Mouse (Mus musculus): ENCODE data around the gene Gm12216. TPM values are rescaled to one million over a fixed set of nuclear protein-coding genes. Genes with fewer than 3 reads are reported as not detected.
"Not testable (repeated sequence)": the region's sequence is repeated elsewhere in the genome, so short reads cannot be mapped to it uniquely, and the experiment has no call there.

The Gm12216 gene
- 0.19 and 0.27 TPM in 2 replicates for polyA plus RNA-seq (2016; fragmentation: Nextera tagmentation; extraction: Ambion mirVana)

DNA sequence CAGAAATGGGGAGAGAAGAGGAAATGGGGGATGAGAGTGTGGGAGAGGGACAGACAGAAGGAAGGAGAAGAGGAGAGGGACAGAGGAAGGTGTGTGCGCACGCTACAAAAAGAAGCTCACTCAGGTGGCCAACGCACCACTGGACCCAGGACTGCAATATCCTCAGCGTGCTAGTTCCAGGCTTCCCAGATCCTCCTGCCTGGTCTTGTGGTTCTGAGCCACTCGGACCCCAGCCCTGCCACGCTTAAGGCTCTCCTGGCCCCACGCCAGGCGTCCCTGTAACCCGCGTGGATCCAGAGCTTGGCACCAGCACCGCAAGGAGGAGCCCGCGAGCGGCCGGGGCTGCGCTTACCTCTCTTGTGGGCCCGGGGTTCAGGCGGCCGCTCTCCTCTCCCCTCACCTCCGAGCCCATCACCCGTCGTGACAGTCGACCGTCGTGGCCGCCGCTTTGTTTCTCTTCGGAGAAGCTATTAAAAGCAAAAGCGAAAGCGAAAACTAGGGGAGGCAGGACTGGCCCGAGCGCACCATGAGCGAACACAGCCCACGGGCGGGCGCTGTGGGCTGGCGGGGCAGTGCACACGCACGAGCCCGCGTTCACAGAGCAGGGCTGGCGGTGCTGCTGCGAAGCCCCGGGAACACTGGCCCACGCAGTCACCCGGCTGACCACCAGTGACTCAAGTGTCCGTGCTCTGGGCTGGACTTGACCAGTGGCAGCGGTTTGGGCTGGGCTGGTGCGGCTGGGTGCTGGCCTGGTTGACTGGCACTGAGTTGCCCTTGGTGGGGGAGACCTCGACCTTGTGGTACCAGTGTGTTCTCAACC, at the start of gene Gm12216:
Gene Gm12216, minus strand, starts transcription at position 496 of the 820 bp plus-strand sequence.
- WGBS: 9% methylated on average over 46 of the region's 50 CpGs
- H3K27ac ChIP-seq (ENCODE audit: poor library complexity, severe bottlenecking); H3K36me3 ChIP-seq; H3K9me3 ChIP-seq (replicated peaks); H3K4me1 ChIP-seq (replicated peaks): not testable (repeated sequence)
- Histone ChIP-seq H3K27me3 (replicated peaks) (peaks cover 13% of the 10 kb centered on the region), H3K9ac (peak within 1 kb of the TSS; percentile 79), H3K4me2 (peak within 1 kb of the TSS; percentile 93), H3K4me3 (peak within 1 kb of the TSS; percentile 64)
- peak; percentile 67 for ATAC-seq (ENCODE audit: insufficient number of reproducible peaks, low FRiP score)

- no peak overlapping the region for H3K4me2 ChIP-seq
- no peak for ATAC-seq (ENCODE audit: insufficient number of reproducible peaks, low FRiP score)
- no peak overlapping the region for H3K4me3 ChIP-seq
- H3K9ac ChIP-seq: no peak overlapping the region
- WGBS: 79% methylated on average over 8 of the region's 8 CpGs
- peaks cover 9% of the 10 kb centered on the region for H3K4me1 ChIP-seq (replicated peaks)
- H3K27ac ChIP-seq (ENCODE audit: poor library complexity, severe bottlenecking): no peak overlapping the region
- H3K36me3 ChIP-seq: no peaks in the 10 kb centered on the region
- no peaks in the 10 kb centered on the region for H3K27me3 ChIP-seq (replicated peaks)
- no peaks in the 10 kb centered on the region for H3K9me3 ChIP-seq (replicated peaks)
Observed at GRCm38 (mm10) chr11:53908686-53909085, 49.6 kb upstream of the Gm12216 start.

DNA sequence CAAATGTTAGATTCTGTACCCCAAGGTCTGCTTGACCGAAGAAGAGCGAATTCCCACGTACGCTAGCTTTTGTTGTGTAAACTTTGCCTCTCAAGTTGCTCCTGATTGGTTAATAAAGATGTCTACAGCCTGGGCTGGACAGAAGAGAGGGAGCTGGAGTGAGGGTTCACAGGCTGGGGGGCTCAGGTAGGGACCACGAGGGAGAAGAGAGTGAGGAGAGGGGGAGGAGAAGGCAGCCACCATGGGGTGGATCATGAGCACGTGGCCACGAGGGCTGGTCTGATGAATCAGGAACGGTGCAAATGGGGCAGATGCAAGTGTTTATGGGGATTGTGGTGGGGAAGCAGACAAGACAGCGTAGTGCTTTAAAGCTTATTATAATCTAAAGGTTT, 45.5 kb upstream of the Gm12216 start:
- Histone ChIP-seq H3K36me3 (no peaks in the 10 kb centered on the region), H3K27me3 (replicated peaks) (no peaks in the 10 kb centered on the region), H3K4me1 (replicated peaks) (peaks cover 12% of the 10 kb centered on the region), H3K27ac (ENCODE audit: poor library complexity, severe bottlenecking) (no peak overlapping the region), H3K9me3 (replicated peaks) (no peaks in the 10 kb centered on the region; the same call in 1 of the 2 replicates), H3K4me2 (no peak overlapping the region), H3K9ac (no peak overlapping the region), H3K4me3 (no peak overlapping the region)
- no peak for ATAC-seq (ENCODE audit: insufficient number of reproducible peaks, low FRiP score)
- WGBS: 79% methylated on average over 9 of the region's 9 CpGs

- peaks cover 12% of the 10 kb centered on the region for H3K4me1 ChIP-seq (replicated peaks)
- H3K4me2 ChIP-seq: peak overlapping the region; percentile 11; the same call in 1 of the 2 replicates
- H3K9me3 ChIP-seq (replicated peaks): no peaks in the 10 kb centered on the region; the same call in 1 of the 2 replicates
- WGBS: 47% methylated on average over 16 of the region's 16 CpGs
- H3K4me3 ChIP-seq: no peak overlapping the region
- no peak; the same call in 1 of the 2 replicates for ATAC-seq (ENCODE audit: insufficient number of reproducible peaks, low FRiP score)
- H3K36me3 ChIP-seq: no peaks in the 10 kb centered on the region
- no peak overlapping the region for H3K9ac ChIP-seq
- no peaks in the 10 kb centered on the region for H3K27me3 ChIP-seq (replicated peaks)
- no peak overlapping the region for H3K27ac ChIP-seq (ENCODE audit: poor library complexity, severe bottlenecking)
Observed at GRCm38 (mm10) chr11:53903781-53904533, 44.9 kb upstream of the Gm12216 start.

DNA sequence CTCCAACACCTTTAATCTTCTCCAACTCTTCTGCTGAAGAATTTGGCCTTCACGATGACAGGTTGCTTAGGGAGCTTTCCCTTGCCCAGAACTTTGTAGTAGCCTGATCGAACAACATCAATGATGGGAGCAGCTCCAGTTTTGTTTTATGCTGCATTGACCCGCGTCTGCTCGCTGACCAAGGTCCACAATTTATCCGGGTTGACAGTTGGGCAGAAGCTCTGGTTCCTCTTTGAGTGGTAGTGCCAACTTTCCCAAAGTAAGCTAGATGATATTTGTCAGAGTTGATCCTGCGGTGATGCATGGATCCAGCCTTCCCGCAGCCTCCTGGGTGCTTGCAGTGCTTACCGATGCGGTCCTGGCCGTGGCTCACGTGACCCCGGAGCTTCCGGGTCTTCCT, 43.7 kb upstream of the Gm12216 start:
- no peak for ATAC-seq (ENCODE audit: insufficient number of reproducible peaks, low FRiP score)
- H3K4me2 ChIP-seq: no peak overlapping the region
- WGBS: 88% methylated on average over 14 of the region's 14 CpGs
- no peaks in the 10 kb centered on the region for H3K27me3 ChIP-seq (replicated peaks)
- no peak overlapping the region for H3K4me3 ChIP-seq
- peaks cover 12% of the 10 kb centered on the region for H3K4me1 ChIP-seq (replicated peaks)
- H3K9me3 ChIP-seq (replicated peaks): no peaks in the 10 kb centered on the region; the same call in 1 of the 2 replicates
- no peaks in the 10 kb centered on the region for H3K36me3 ChIP-seq
- H3K27ac ChIP-seq (ENCODE audit: poor library complexity, severe bottlenecking): no peak overlapping the region
- H3K9ac ChIP-seq: no peak overlapping the region

- Histone ChIP-seq H3K4me1 (replicated peaks) (peaks cover 12% of the 10 kb centered on the region), H3K4me2 (no peak overlapping the region), H3K27me3 (replicated peaks) (no peaks in the 10 kb centered on the region), H3K4me3 (no peak overlapping the region), H3K36me3 (no peaks in the 10 kb centered on the region), H3K27ac (ENCODE audit: poor library complexity, severe bottlenecking) (no peak overlapping the region), H3K9me3 (replicated peaks) (no peaks in the 10 kb centered on the region; the same call in 1 of the 2 replicates), H3K9ac (no peak overlapping the region)
- whole genome bisulfite sequencing: 59% methylated on average over 1 of the region's 1 CpGs
- no peak for ATAC-seq (ENCODE audit: insufficient number of reproducible peaks, low FRiP score)
Observed at GRCm38 (mm10) chr11:53900991-53901390, 41.9 kb upstream of the Gm12216 start.

GRCm38 (mm10) chr11:53899981-53900380, 40.9 kb upstream of the Gm12216 start:
- WGBS: 85% methylated on average over 6 of the region's 6 CpGs
- Histone ChIP-seq H3K9me3 (replicated peaks) (no peaks in the 10 kb centered on the region; the same call in 1 of the 2 replicates), H3K9ac (no peak overlapping the region), H3K4me3 (no peak overlapping the region), H3K27me3 (replicated peaks) (no peaks in the 10 kb centered on the region), H3K36me3 (no peaks in the 10 kb centered on the region), H3K27ac (ENCODE audit: poor library complexity, severe bottlenecking) (no peak overlapping the region), H3K4me1 (replicated peaks) (peaks cover 12% of the 10 kb centered on the region), H3K4me2 (no peak overlapping the region)
- no peak for ATAC-seq (ENCODE audit: insufficient number of reproducible peaks, low FRiP score)

DNA sequence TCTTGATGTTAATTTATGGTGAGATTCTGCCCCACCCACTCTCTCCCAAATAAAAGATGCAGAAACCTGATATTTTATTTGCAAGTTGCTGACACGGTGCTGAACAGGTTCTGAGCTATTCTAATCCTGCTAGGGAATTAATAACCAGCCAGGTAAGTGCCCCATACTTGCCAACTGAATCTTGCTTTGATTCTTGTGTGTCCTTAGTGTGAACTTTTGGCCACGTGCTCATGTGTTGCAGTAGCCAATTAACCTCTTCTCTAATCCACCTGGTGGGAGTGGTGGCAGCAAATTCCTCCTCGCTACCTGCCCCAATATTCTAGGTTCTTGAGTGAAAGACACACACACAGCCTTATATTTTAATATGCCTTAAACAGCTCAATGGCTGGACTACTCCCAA, 39.9 kb upstream of the Gm12216 start:
- WGBS: 57% methylated on average over 3 of the region's 3 CpGs

GRCm38 (mm10) chr11:53896935-53897334, 37.9 kb upstream of the Gm12216 start:
- 76% methylated on average over 6 of the region's 6 CpGs for WGBS
- Histone ChIP-seq H3K9ac (no peak overlapping the region), H3K4me1 (replicated peaks) (0 out of 2 replicates have a peak, but pooled peaks cover 2% of the 10 kb centered on the region), H3K27me3 (replicated peaks) (no peaks in the 10 kb centered on the region), H3K27ac (ENCODE audit: poor library complexity, severe bottlenecking) (no peak overlapping the region), H3K9me3 (replicated peaks) (no peaks in the 10 kb centered on the region; the same call in 1 of the 2 replicates), H3K4me2 (no peak overlapping the region), H3K4me3 (no peak overlapping the region), H3K36me3 (no peaks in the 10 kb centered on the region)
- ATAC-seq (ENCODE audit: insufficient number of reproducible peaks, low FRiP score): no peak

More for the DNA sequence above, 39.9 kb upstream of the Gm12216 start:
- Histone ChIP-seq H3K9ac (no peak overlapping the region), H3K27me3 (replicated peaks) (no peaks in the 10 kb centered on the region), H3K4me2 (no peak overlapping the region), H3K9me3 (replicated peaks) (no peaks in the 10 kb centered on the region; the same call in 1 of the 2 replicates), H3K4me3 (no peak overlapping the region), H3K4me1 (replicated peaks) (peaks cover 5% of the 10 kb centered on the region), H3K36me3 (no peaks in the 10 kb centered on the region), H3K27ac (ENCODE audit: poor library complexity, severe bottlenecking) (no peak overlapping the region)
- ATAC-seq (ENCODE audit: insufficient number of reproducible peaks, low FRiP score): no peak

- Histone ChIP-seq H3K36me3 (no peaks in the 10 kb centered on the region), H3K4me2 (no peak overlapping the region), H3K9me3 (replicated peaks) (no peaks in the 10 kb centered on the region), H3K27me3 (replicated peaks) (no peaks in the 10 kb centered on the region), H3K27ac (ENCODE audit: poor library complexity, severe bottlenecking) (no peak overlapping the region), H3K9ac (no peak overlapping the region), H3K4me3 (no peak overlapping the region), H3K4me1 (replicated peaks) (peaks cover 26% of the 10 kb centered on the region)
- ATAC-seq (ENCODE audit: insufficient number of reproducible peaks, low FRiP score): no peak
- 69% methylated on average over 2 of the region's 2 CpGs for WGBS
Observed at GRCm38 (mm10) chr11:53893451-53893850, 34.4 kb upstream of the Gm12216 start.

DNA sequence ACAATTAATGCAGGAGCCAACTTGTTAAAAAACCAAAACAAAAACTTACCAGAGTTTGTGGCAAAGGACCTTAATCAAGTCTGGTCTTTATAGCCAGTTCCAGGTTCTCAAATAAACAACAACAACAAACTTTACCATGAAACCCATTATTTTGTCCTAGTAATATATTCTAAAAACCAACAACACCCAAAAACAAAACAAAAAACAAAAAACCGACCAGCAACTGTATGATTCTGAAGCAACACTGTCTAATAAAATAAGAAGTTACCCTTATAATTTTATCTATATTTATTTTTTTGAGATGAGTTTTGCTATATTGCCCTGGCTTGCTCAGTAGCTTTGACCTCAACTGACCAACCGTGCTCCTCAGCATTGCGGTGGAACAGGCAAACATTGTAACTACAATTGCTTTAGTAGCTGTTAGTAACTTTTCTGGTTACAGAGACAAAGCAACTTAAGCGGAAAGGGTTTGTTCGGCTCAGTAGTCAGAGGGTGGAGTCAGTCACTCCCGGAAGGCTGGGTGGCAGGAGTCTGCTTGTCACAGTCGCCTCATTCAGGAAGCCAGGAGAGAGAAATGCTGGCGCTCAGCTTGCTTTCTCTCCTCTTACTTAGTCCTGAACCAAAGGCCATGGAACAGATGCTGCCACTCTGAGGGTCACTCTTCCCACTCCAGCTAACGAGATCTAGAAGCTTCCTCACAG, 33.8 kb upstream of the Gm12216 start:
- Histone ChIP-seq H3K27ac (ENCODE audit: poor library complexity, severe bottlenecking) (no peak overlapping the region), H3K9ac (no peak overlapping the region), H3K4me3 (no peak overlapping the region), H3K4me2 (no peak overlapping the region), H3K27me3 (replicated peaks) (no peaks in the 10 kb centered on the region), H3K4me1 (replicated peaks) (peaks cover 29% of the 10 kb centered on the region), H3K9me3 (replicated peaks) (no peaks in the 10 kb centered on the region), H3K36me3 (no peaks in the 10 kb centered on the region)
- 47% methylated on average over 9 of the region's 9 CpGs for WGBS
- ATAC-seq (ENCODE audit: insufficient number of reproducible peaks, low FRiP score): no peak
